Mouse (Mus musculus) intestine, embryonic 15.5 days (tissue): ENCODE measurements around the gene Col26a1. TPM values are rescaled to one million over a fixed set of nuclear protein-coding genes. Genes with fewer than 3 reads are reported as not detected.

ENCODE experiments used
- ATAC-seq: fragments of 200-750 bp; cut with Nextera tagmentation; 2 replicates; pipeline ENCODE4 v1.8.0; 2017; ENCODE audit warnings: moderate TSS enrichment, moderate library complexity
- H3K27ac ChIP-seq: fragments of 300-500 bp; sonication (generic); 2 replicates; pipeline ENCODE4 v1.5.1; 2015; ENCODE audit warnings: mild to moderate bottlenecking, inconsistent platforms
- H3K27me3 ChIP-seq: fragments of 300-500 bp; sonication (generic); replicated peaks from 2 replicates; pipeline ENCODE4 v1.6.1; 2015; ENCODE audit warnings: inconsistent platforms
- H3K36me3 ChIP-seq: fragments of 300-500 bp; sonication (generic); 2 replicates; pipeline ENCODE4 v1.6.1; 2015; ENCODE audit warnings: inconsistent platforms
- H3K4me1 ChIP-seq: fragments of 300-500 bp; sonication (generic); replicated peaks from 2 replicates; pipeline ENCODE4 v1.6.1; 2015; ENCODE audit warnings: inconsistent platforms
- H3K4me2 ChIP-seq: fragments of 300-500 bp; sonication (generic); replicated peaks from 2 replicates; pipeline ENCODE4 v1.6.1; 2015; ENCODE audit warnings: mild to moderate bottlenecking, inconsistent platforms
- H3K4me3 ChIP-seq: fragments of 300-500 bp; sonication (generic); replicated peaks from 2 replicates; pipeline ENCODE4 v1.5.1; 2015; ENCODE audit warnings: inconsistent platforms
- H3K9ac ChIP-seq: fragments of 300-500 bp; sonication (generic); 2 replicates; pipeline ENCODE4 v1.6.1; 2015; ENCODE audit warnings: inconsistent platforms
- H3K9me3 ChIP-seq: fragments of 300-500 bp; sonication (generic); 2 replicates; pipeline ENCODE4 v1.6.1; 2016; ENCODE audit warnings: inconsistent platforms
- WGBS: fragments of 180-500 bp; shearing (Covaris S2); methylation state at CpG from one replicate; pipeline ENCODE4 v1.1.7; 2015; 5-methylcytosine and 5-hydroxymethylcytosine counted together
- polyA plus RNA-seq: library from polyadenylated mRNA; unstranded; fragments of >200 nt; fragmentation: Nextera tagmentation; extraction: Ambion mirVana; gene quantifications from 2 replicates; pipeline ENCODE4 v1.2.1, GENCODE M21; 2015

The Col26a1 gene
- polyA plus RNA-seq, 1 experiment from 2014 or later = 10.8 TPM

DNA sequence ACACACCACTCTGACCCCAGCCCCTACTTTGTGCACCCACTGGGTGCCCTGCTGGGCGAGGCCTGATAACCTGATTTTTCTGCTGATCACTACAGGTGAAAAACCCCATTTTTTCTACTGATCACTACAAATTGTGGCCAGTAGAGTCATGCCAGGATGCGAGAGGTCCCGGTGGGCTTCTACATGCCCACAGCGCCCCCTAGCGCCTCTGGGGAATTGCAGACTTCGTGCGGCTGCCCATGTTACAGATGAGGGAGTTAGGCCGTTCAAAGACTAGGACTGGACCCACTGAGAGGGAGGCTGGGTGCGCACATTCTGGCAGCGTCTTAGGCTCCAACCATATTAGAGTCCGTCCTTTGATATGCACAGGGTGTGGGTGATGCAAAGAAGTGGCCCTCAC lies 168.1 kb downstream of the Col26a1 start:
- no peak for ATAC-seq
- H3K4me1 ChIP-seq = 0 out of 2 replicates have a peak, but pooled peaks cover 8% of the 10 kb centered on the region
- WGBS = 31% methylated on average over 11 of the region's 11 CpGs
- H3K27me3 ChIP-seq = 0 out of 2 replicates have a peak, but pooled peaks cover 3% of the 10 kb centered on the region
- no peak overlapping the region for H3K9ac ChIP-seq
- no peaks in the 10 kb centered on the region for H3K9me3 ChIP-seq
- H3K4me3 ChIP-seq = peak overlapping the region; percentile 6; the same call in 1 of the 2 replicates
- peak overlapping the region; percentile 45 for H3K4me2 ChIP-seq
- no peaks in the 10 kb centered on the region for H3K36me3 ChIP-seq
- no peak overlapping the region for H3K27ac ChIP-seq

DNA sequence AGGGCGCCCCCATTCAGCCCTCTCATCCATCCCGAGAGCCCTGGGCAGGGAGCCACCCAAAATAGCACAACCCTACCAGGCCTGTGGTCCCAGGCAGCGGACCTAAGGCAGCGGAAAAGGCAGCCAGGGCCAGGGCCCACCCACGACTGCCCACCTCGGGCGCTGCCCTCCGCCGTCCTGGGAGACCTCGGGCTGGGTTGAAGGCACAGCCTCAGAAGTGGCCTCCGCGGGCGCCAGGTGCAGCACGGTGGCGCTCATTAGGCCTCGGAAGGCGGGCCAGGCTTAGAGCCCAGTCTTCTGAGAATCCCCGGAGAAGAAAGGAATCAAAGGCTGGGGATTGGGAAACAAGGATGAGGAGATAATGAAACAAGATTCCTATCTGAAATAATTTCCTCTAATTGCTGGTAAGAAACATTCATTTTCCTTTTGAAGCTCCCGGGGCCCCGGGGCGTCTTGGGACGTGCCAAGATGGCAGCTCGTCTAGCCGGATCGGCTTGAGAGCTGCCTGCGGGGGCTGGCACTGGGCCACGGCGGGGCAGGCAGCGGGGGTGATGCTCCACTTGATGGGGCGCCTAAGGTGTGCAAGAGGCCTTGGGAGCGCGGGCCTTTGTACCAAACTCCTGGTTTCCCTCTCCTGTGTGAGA lies 168.7 kb downstream of the Col26a1 start:
- H3K4me3 ChIP-seq = peak overlapping the region; percentile 6; the same call in 1 of the 2 replicates
- H3K27ac ChIP-seq = no peak overlapping the region
- 0 out of 2 replicates have a peak, but pooled peaks cover 3% of the 10 kb centered on the region for H3K27me3 ChIP-seq
- H3K4me2 ChIP-seq = peak overlapping the region; percentile 45
- no peak; the same call in 1 of the 2 replicates for ATAC-seq
- 31% methylated on average over 32 of the region's 32 CpGs for WGBS
- no peaks in the 10 kb centered on the region for H3K9me3 ChIP-seq
- H3K9ac ChIP-seq = no peak overlapping the region
- H3K36me3 ChIP-seq = no peaks in the 10 kb centered on the region
- 0 out of 2 replicates have a peak, but pooled peaks cover 8% of the 10 kb centered on the region for H3K4me1 ChIP-seq

DNA sequence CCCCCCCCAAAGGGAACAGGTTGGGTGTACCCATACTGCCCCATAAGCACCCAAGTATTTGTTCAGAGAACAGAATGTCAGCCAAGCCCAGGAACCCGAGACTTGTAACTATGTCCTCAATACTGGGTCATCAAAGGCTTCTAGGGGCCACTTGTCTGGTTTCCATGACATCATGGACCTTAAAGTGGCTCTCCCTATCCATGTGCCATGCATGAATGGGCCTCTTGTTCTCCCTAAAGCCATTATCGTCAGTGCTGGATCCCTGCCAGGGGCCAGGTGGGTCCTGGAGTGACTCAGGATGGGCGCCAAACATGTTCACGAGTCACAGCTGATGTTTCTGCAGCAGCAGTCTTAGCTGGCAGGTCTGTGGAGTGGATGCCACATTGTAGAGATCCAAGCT lies 172.3 kb downstream of the Col26a1 start:
- no peaks in the 10 kb centered on the region for H3K36me3 ChIP-seq
- H3K27ac ChIP-seq = no peak overlapping the region
- no peak overlapping the region for H3K4me3 ChIP-seq
- no peaks in the 10 kb centered on the region for H3K9me3 ChIP-seq
- H3K9ac ChIP-seq = no peak overlapping the region
- 0 out of 2 replicates have a peak, but pooled peaks cover 3% of the 10 kb centered on the region for H3K27me3 ChIP-seq
- 0 out of 2 replicates have a peak, but pooled peaks cover 8% of the 10 kb centered on the region for H3K4me1 ChIP-seq
- no peak overlapping the region for H3K4me2 ChIP-seq
- WGBS = 41% methylated on average over 4 of the region's 4 CpGs
- ATAC-seq = peak; percentile 50

DNA sequence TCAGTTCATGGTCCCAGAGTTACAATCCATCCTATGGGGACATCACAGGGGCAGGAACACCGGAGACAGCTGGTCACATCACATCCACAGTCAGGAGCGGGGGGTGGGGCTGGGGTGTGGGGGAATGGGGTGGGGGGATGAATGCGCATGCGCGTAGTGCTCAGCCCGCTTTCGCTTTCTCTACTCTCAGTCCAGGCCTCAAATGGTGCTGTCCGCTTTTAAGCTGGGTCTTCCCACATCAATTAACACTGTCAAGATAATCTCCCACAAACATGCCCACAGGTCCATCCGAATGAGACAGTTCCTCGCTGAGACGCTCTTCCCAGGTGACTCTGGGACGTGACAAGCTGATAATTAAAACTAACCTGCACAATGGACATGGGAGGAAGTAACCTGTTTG lies 174.9 kb downstream of the Col26a1 start:
- Histone ChIP-seq H3K4me3 (no peak overlapping the region), H3K4me2 (no peak overlapping the region), H3K27ac (no peak overlapping the region), H3K27me3 (no peaks in the 10 kb centered on the region), H3K4me1 (0 out of 2 replicates have a peak, but pooled peaks cover 4% of the 10 kb centered on the region), H3K9me3 (no peaks in the 10 kb centered on the region), H3K9ac (no peak overlapping the region), H3K36me3 (no peaks in the 10 kb centered on the region)
- no peak for ATAC-seq
- 75% methylated on average over 12 of the region's 12 CpGs for WGBS

DNA sequence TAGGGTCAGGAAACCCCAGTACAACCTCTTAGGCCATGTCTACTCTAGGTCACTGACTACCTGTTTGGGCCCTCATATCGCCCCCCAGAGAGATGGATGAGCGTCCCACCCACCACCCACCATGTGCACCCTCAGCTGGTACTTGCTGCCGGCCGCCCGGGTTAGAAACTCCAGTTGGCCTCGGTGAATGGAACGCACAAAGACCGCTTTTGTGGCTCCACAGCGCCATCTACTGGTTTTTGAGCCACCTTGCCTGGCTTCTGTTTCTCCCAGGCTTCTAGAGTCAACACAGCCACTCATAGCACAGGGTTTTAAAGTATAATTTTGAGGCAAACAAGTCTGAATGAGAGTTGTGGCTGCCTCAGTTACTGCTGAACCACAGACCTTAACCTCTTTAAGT lies 176.2 kb downstream of the Col26a1 start:
- H3K4me2 ChIP-seq = no peak overlapping the region
- 0 out of 2 replicates have a peak, but pooled peaks have one; percentile 21 for ATAC-seq
- 0% methylated on average over 9 of the region's 9 CpGs for WGBS
- H3K27me3 ChIP-seq = no peaks in the 10 kb centered on the region
- no peaks in the 10 kb centered on the region for H3K36me3 ChIP-seq
- H3K9ac ChIP-seq = no peak overlapping the region
- H3K4me1 ChIP-seq = 0 out of 2 replicates have a peak, but pooled peaks cover 4% of the 10 kb centered on the region
- H3K27ac ChIP-seq = no peak overlapping the region
- no peak overlapping the region for H3K4me3 ChIP-seq
- H3K9me3 ChIP-seq = no peaks in the 10 kb centered on the region

DNA sequence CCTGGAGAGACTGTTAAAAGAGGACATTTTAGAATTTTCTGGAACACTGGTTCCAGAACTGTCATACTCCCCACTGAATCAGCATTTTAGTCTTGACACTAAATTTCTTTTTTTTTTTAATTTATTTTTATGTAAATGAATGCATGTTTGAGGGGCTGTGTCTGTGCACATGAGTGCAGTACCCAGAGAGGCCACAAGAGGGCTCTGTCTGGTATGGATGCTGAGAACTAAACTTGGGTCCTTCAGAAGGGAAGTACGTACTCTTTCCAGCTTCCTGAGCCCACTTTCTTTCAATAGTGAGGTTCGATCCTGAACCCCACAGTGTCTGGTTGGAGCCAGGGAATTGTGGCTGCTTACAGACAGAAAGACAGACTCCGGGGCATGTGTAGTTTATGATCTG lies 177.5 kb downstream of the Col26a1 start:
- no peak for ATAC-seq

DNA sequence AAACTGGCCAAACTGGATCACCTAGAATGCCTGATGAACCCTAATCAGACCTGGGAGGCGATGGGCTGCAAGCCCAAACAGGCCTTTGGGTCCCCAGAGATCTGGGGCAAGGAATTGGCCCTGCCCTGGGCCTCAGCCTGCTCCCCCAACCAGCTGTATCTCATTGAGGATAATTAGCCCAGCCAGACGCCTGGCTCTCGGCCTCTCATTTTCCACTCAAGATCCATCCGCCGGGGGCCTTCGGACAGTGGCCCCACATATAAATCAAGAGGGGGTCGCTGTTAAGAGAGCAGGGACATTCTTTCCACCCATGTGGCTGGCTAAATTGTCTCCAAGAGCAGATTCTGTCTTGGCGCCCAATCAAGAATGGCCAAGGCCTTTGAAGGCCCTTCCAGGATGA lies 178.9 kb downstream of the Col26a1 start:
- ATAC-seq = no peak
- WGBS = 70% methylated on average over 8 of the region's 8 CpGs
- H3K4me1 ChIP-seq = no peaks in the 10 kb centered on the region
- H3K27ac ChIP-seq = no peak overlapping the region
- H3K27me3 ChIP-seq = no peaks in the 10 kb centered on the region
- H3K4me3 ChIP-seq = no peak overlapping the region
- no peaks in the 10 kb centered on the region for H3K36me3 ChIP-seq
- no peak overlapping the region for H3K9ac ChIP-seq
- no peak overlapping the region for H3K4me2 ChIP-seq
- no peaks in the 10 kb centered on the region for H3K9me3 ChIP-seq

More for the DNA sequence above, 177.5 kb downstream of the Col26a1 start:
- WGBS = 95% methylated on average over 3 of the region's 3 CpGs
- H3K27ac ChIP-seq = no peak overlapping the region
- H3K36me3 ChIP-seq = no peaks in the 10 kb centered on the region
- H3K9ac ChIP-seq = no peak overlapping the region
- H3K27me3 ChIP-seq = no peaks in the 10 kb centered on the region
- no peak overlapping the region for H3K4me2 ChIP-seq
- H3K9me3 ChIP-seq = no peaks in the 10 kb centered on the region
- H3K4me3 ChIP-seq = no peak overlapping the region
- H3K4me1 ChIP-seq = no peaks in the 10 kb centered on the region

DNA sequence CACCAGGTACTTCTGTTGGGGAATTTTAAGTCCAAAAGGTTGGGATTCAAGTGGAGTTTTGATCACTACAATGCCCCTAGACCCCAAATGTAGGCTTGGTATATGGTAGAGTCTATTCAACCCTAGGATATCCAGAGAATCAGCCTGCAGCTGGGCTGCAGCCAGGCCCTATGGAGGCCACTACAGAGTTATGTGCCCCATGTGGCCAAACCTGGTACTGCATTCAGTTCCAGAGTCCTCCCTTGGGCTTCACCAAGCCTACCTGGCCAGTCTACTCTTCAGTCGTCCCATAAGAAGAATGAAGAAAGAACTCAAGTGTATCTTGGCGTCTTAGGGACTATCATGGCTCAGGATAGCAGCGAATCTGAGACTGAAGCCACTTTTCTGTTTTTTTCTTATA lies 179.3 kb downstream of the Col26a1 start:
- Histone ChIP-seq H3K4me3 (no peak overlapping the region), H3K9me3 (no peaks in the 10 kb centered on the region), H3K4me1 (no peaks in the 10 kb centered on the region), H3K27ac (no peak overlapping the region), H3K4me2 (no peak overlapping the region), H3K9ac (no peak overlapping the region), H3K36me3 (no peaks in the 10 kb centered on the region), H3K27me3 (no peaks in the 10 kb centered on the region)
- 49% methylated on average over 3 of the region's 3 CpGs for WGBS
- no peak for ATAC-seq

DNA sequence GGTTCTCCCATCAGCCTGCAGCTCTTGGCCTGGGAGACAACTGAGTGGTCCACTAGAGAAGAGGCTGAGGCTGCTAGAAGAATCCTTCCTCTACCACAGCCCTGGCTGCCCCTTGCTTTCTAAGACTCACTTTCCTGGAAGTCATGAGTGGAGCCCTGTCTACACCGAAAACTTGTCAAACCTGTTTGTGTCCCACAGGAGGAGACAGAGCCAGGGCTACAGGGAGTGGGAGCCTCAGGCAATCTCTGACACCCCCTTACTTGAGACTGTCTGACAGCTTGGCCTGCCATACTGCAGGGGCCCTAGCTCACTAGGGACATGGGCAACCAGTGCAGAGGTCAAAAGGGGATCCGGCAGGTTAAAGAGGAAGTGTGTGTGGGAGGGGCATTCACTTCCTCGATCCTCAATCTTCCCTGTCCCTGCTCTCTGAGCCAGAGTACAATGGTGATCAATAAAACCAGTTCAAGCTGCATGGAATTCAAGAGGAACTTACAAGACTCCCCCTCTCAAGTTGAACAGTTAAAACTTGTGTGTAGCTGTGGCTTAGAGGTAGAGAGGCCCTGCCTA lies 180.8 kb downstream of the Col26a1 start:
- H3K9ac ChIP-seq = no peak overlapping the region
- peak overlapping the region; percentile 24; the same call in 1 of the 2 replicates for H3K4me2 ChIP-seq
- 40% methylated on average over 3 of the region's 3 CpGs for WGBS

DNA sequence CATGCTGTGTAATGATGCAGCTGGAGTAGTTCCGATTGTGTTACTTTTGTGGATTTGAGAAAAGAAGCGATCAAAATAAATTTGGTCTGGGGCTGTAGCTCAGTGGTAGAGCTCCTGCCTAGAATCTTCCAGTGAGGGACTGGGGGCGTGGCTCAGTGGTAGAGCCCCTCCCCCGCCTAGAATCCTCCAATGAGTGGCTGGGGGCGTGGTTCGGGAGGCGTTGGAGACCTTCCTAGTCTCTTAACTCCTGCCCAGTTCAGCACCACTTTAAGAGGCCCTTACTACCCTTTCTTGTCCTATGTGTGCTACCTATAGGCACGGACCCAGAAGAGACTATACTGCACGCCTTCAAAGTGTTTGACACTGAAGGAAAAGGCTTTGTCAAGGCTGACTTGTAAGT lies 185.4 kb downstream of the Col26a1 start:
- Histone ChIP-seq H3K27me3 (no peaks in the 10 kb centered on the region), H3K4me3 (no peak overlapping the region), H3K4me2 (no peak overlapping the region), H3K9ac (no peak overlapping the region), H3K4me1 (0 out of 2 replicates have a peak, but pooled peaks cover 3% of the 10 kb centered on the region), H3K36me3 (no peaks in the 10 kb centered on the region), H3K27ac (no peak overlapping the region), H3K9me3 (no peaks in the 10 kb centered on the region)
- 79% methylated on average over 9 of the region's 9 CpGs for WGBS
- no peak for ATAC-seq

More for the DNA sequence above, 180.8 kb downstream of the Col26a1 start:
- Histone ChIP-seq H3K4me1 (no peaks in the 10 kb centered on the region), H3K27ac (peak overlapping the region; percentile 71; the same call in 1 of the 2 replicates), H3K9me3 (no peaks in the 10 kb centered on the region), H3K27me3 (no peaks in the 10 kb centered on the region), H3K4me3 (no peak overlapping the region), H3K36me3 (no peaks in the 10 kb centered on the region)
- ATAC-seq = peak; percentile 92

DNA sequence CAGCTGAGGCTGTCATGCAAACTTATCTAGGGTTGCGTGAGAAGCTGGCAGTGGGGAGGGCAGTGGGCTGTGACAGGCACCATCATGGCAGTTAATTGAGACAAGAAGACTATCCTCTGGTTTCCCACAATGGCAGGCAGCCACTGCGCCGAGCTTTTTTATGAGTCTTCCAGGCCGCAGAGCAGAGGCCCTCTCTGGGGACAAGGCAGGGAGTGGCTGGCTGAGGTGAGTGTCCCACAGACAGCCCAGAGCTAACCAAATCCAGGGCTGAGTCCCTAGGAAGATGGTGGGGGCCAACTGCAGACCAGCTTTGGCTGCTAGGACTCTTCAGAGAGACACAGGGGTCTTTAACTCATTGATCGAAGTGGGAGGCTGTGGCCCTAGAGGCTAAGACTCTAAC lies 186.5 kb downstream of the Col26a1 start:
- no peaks in the 10 kb centered on the region for H3K9me3 ChIP-seq
- no peaks in the 10 kb centered on the region for H3K36me3 ChIP-seq
- peak; percentile 48; the same call in 1 of the 2 replicates for ATAC-seq
- no peak overlapping the region for H3K4me3 ChIP-seq
- no peaks in the 10 kb centered on the region for H3K27me3 ChIP-seq
- 0 out of 2 replicates have a peak, but pooled peaks cover 3% of the 10 kb centered on the region for H3K4me1 ChIP-seq
- H3K27ac ChIP-seq = no peak overlapping the region
- no peak overlapping the region for H3K9ac ChIP-seq
- H3K4me2 ChIP-seq = no peak overlapping the region
- WGBS = 68% methylated on average over 5 of the region's 5 CpGs

DNA sequence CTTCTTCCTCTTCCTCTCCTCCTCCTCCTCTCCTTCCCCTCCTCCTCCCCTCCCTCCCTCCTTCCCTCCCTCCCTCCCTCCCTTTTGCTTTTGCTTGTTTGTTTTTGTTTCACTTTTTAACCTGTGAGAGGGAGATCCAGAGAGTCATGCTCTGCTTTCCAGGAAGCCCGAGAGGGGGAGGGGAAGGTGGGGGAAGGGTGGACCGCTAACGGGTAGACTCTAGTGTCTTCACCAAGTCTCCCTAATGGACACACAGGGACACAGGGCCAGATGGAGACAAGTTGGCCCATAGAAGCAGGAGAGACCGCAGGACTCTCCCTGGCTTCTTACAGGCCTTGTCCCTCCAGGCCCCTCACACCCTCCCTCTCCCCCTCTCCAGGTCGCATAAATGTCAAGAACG lies 188.0 kb downstream of the Col26a1 start:
- Histone ChIP-seq H3K9me3 (no peaks in the 10 kb centered on the region), H3K27ac (no peak overlapping the region), H3K4me1 (0 out of 2 replicates have a peak, but pooled peaks cover 3% of the 10 kb centered on the region), H3K27me3 (no peaks in the 10 kb centered on the region), H3K36me3 (no peaks in the 10 kb centered on the region), H3K4me2 (no peak overlapping the region), H3K9ac (no peak overlapping the region), H3K4me3 (no peak overlapping the region)
- ATAC-seq = no peak
- 54% methylated on average over 6 of the region's 6 CpGs for whole genome bisulfite sequencing
